Mouse (Mus musculus): ENCODE results near the gene Hsd17b11. TPM values are rescaled to one million over a fixed set of nuclear protein-coding genes. Genes with fewer than 3 reads are reported as not detected.
A peak's percentile ranks its signal among the peaks of the same experiment; 100 is the strongest.

Hsd17b11 gene
- polyA plus RNA-seq, 1 experiment from 2014 or later: 2.5 TPM

DNA sequence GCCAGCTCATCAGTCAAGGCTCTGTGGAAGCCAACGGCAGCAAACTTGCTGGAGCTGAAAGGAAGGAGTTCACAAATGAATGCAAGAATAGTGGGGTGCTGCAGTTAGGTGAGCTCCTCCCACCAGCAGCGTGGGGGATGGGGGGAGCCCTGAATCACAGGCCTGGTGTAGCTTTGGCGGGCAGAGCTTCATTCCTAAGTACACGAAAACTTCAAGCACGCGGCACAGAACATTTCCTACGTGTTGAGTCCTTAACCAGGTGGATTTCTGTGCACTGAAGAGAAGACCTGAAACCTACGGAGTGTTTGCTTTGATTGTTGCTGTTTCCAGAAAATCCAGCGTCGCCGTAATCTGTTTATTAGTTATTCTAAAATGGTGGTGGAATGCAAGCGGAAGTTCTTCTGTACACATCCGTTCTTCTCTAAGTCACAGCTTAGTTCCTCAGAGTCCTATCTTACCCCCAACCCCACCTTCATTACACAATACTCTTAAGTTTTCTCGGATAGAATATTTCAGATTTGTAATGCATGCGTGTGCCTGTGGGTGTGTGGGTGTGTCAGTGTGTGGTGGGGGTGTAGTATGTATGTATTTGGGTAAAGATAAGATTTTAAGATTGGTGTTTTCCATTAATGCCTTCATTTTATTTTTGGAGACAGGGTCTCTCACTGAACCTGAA lies 18.3 kb downstream of the Hsd17b11 start:
- no peak for DNase-seq (ENCODE audit: low spot score)
- WGBS: 62% methylated on average over 15 of the region's 15 CpGs
- H3K4me2 ChIP-seq: peak overlapping the region; percentile 37
- no peaks in the 10 kb centered on the region for H3K36me3 ChIP-seq (ENCODE audit: control insufficient read depth, insufficient read depth, low read length)
- H3K27ac ChIP-seq (ENCODE audit: low read depth, low read length): no peak overlapping the region
- no peak for ATAC-seq (replicated peaks; ENCODE audit: low FRiP score)
- H3K4me3 ChIP-seq (ENCODE audit: low read depth, low read length): no peak overlapping the region
- no peaks in the 10 kb centered on the region for H3K9me3 ChIP-seq (ENCODE audit: control insufficient read depth, low read length)
- no peaks in the 10 kb centered on the region for H3K4me1 ChIP-seq (replicated peaks; ENCODE audit: control insufficient read depth, insufficient read depth, low read length)
- no peaks in the 10 kb centered on the region for H3K27me3 ChIP-seq (replicated peaks; ENCODE audit: control insufficient read depth, insufficient read depth, low read length)
- H3K9ac ChIP-seq (ENCODE audit: low read depth, low read length): no peak overlapping the region

DNA sequence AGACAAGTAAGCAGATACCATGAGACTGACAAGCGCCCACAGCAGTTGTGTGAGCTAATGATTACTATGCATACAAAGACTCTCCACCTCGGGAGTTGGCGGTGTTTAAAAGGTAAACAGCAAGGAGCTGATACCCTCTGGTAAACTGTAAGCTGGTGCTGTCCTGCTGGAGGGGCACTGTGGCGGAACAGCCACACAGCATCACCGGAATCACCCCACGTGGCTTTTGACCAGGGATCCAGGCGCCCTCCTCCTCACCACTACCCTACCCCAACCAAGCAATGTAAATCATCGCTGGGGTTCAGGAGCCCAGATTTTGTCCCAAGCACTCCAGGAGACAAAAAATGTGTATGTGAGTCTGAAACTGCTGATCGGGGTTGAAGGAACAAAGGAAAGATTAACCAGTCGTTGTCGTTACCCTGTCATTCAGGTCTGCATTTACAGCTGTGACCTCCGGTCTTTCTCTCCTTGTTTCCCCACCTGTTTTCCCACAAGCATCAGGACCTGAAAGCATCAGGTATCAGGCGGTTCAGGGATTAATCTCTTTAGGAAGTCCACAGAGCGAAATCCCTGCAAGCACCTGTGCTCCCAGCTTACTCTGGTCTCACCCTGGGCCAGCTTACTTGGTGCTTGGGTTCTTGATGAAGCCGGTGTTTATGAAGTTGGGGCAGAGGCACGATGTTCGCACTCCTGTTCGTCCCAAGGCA lies 19.0 kb downstream of the Hsd17b11 start:
- H3K27ac ChIP-seq (ENCODE audit: low read depth, low read length): no peak overlapping the region

GRCm38 (mm10) chr5:103999738-104000137 lies 22.0 kb downstream of the Hsd17b11 start:
- peak; percentile 62 for DNase-seq (ENCODE audit: low spot score)
- ATAC-seq (replicated peaks; ENCODE audit: low FRiP score): peak; percentile 62; the same call in 1 of the 2 replicates
- Histone ChIP-seq H3K9ac (ENCODE audit: low read depth, low read length) (no peak overlapping the region), H3K27me3 (replicated peaks; ENCODE audit: control insufficient read depth, insufficient read depth, low read length) (no peaks in the 10 kb centered on the region), H3K36me3 (ENCODE audit: control insufficient read depth, insufficient read depth, low read length) (no peaks in the 10 kb centered on the region), H3K4me2 (no peak overlapping the region), H3K27ac (ENCODE audit: low read depth, low read length) (no peak overlapping the region), H3K4me1 (replicated peaks; ENCODE audit: control insufficient read depth, insufficient read depth, low read length) (0 out of 2 replicates have a peak, but pooled peaks cover 3% of the 10 kb centered on the region), H3K9me3 (ENCODE audit: control insufficient read depth, low read length) (no peaks in the 10 kb centered on the region), H3K4me3 (ENCODE audit: low read depth, low read length) (no peak overlapping the region)
- 3% methylated on average over 5 of the region's 5 CpGs for WGBS

More for the DNA sequence above, 19.0 kb downstream of the Hsd17b11 start:
- no peaks in the 10 kb centered on the region for H3K36me3 ChIP-seq (ENCODE audit: control insufficient read depth, insufficient read depth, low read length)
- ATAC-seq (replicated peaks; ENCODE audit: low FRiP score): 0 out of 2 replicates have a peak, but pooled peaks have one; percentile 34
- no peak overlapping the region for H3K4me3 ChIP-seq (ENCODE audit: low read depth, low read length)
- DNase-seq (ENCODE audit: low spot score): no peak
- no peaks in the 10 kb centered on the region for H3K9me3 ChIP-seq (ENCODE audit: control insufficient read depth, low read length)
- no peaks in the 10 kb centered on the region for H3K27me3 ChIP-seq (replicated peaks; ENCODE audit: control insufficient read depth, insufficient read depth, low read length)
- 47% methylated on average over 18 of the region's 18 CpGs for WGBS
- peak overlapping the region; percentile 37 for H3K4me2 ChIP-seq
- H3K4me1 ChIP-seq (replicated peaks; ENCODE audit: control insufficient read depth, insufficient read depth, low read length): no peaks in the 10 kb centered on the region
- H3K9ac ChIP-seq (ENCODE audit: low read depth, low read length): no peak overlapping the region

GRCm38 (mm10) chr5:103998739-103999138 lies 23.0 kb downstream of the Hsd17b11 start:
- Histone ChIP-seq H3K4me3 (ENCODE audit: low read depth, low read length) (no peak overlapping the region), H3K9me3 (ENCODE audit: control insufficient read depth, low read length) (no peaks in the 10 kb centered on the region), H3K9ac (ENCODE audit: low read depth, low read length) (no peak overlapping the region), H3K4me1 (replicated peaks; ENCODE audit: control insufficient read depth, insufficient read depth, low read length) (peaks cover 3% of the 10 kb centered on the region; the same call in 1 of the 2 replicates), H3K27ac (ENCODE audit: low read depth, low read length) (no peak overlapping the region), H3K27me3 (replicated peaks; ENCODE audit: control insufficient read depth, insufficient read depth, low read length) (no peaks in the 10 kb centered on the region), H3K36me3 (ENCODE audit: control insufficient read depth, insufficient read depth, low read length) (no peaks in the 10 kb centered on the region), H3K4me2 (no peak overlapping the region)
- WGBS: 67% methylated on average over 5 of the region's 5 CpGs
- DNase-seq (ENCODE audit: low spot score) (no peak), ATAC-seq (replicated peaks; ENCODE audit: low FRiP score) (no peak)

DNA sequence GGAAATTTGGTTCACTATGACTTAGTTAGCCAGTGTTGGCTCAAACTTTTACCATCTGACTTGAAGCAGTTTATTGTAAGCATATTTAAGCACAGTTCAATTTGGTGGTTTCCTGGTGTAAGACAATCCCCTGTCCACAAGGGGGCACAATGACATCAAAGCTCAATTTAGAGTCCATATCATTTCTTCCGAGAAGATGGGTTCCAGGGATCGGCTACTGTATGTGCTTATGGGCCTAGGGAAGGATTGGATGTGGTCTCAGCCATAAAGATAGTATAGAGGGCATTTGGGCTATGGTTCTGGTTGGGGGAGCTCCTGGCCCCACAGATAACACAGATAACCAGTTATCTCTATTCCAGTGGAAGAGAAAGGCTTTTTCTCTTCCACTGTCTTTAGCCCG lies 26.5 kb downstream of the Hsd17b11 start:
- ATAC-seq (replicated peaks; ENCODE audit: low FRiP score) (peak; percentile 66), DNase-seq (ENCODE audit: low spot score) (no peak)
- Histone ChIP-seq H3K4me1 (replicated peaks; ENCODE audit: control insufficient read depth, insufficient read depth, low read length) (peaks cover 3% of the 10 kb centered on the region; the same call in 1 of the 2 replicates), H3K9ac (ENCODE audit: low read depth, low read length) (no peak overlapping the region), H3K27me3 (replicated peaks; ENCODE audit: control insufficient read depth, insufficient read depth, low read length) (no peaks in the 10 kb centered on the region), H3K4me3 (ENCODE audit: low read depth, low read length) (no peak overlapping the region), H3K27ac (ENCODE audit: low read depth, low read length) (no peak overlapping the region), H3K9me3 (ENCODE audit: control insufficient read depth, low read length) (no peaks in the 10 kb centered on the region), H3K36me3 (ENCODE audit: control insufficient read depth, insufficient read depth, low read length) (no peaks in the 10 kb centered on the region), H3K4me2 (no peak overlapping the region)
- 48% methylated on average over 3 of the region's 3 CpGs for WGBS

DNA sequence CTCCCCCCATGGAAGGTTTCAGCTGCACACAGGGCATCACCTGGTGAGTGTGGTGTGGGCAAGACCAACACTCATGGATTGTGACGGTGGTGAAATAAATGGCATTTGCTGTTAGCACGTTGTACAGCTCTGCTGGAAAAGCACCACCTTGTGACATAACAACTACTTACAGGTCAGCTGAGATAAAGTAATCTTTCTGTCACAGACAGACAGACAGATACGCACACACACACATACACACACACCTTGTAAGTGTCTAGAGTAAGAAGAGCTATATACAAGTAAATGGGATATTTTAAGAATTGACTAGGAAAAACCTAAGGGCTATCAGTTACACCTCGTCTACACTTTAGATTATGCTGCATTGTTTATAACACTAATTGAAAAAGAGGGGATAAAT lies 27.1 kb downstream of the Hsd17b11 start:
- WGBS: 56% methylated on average over 4 of the region's 4 CpGs
- no peak overlapping the region for H3K9ac ChIP-seq (ENCODE audit: low read depth, low read length)
- H3K36me3 ChIP-seq (ENCODE audit: control insufficient read depth, insufficient read depth, low read length): no peaks in the 10 kb centered on the region
- H3K4me3 ChIP-seq (ENCODE audit: low read depth, low read length): no peak overlapping the region
- no peaks in the 10 kb centered on the region for H3K27me3 ChIP-seq (replicated peaks; ENCODE audit: control insufficient read depth, insufficient read depth, low read length)
- H3K4me2 ChIP-seq: no peak overlapping the region
- no peak overlapping the region for H3K27ac ChIP-seq (ENCODE audit: low read depth, low read length)
- DNase-seq (ENCODE audit: low spot score) (no peak), ATAC-seq (replicated peaks; ENCODE audit: low FRiP score) (peak; percentile 88)
- no peaks in the 10 kb centered on the region for H3K9me3 ChIP-seq (ENCODE audit: control insufficient read depth, low read length)
- H3K4me1 ChIP-seq (replicated peaks; ENCODE audit: control insufficient read depth, insufficient read depth, low read length): peaks cover 3% of the 10 kb centered on the region; the same call in 1 of the 2 replicates

DNA sequence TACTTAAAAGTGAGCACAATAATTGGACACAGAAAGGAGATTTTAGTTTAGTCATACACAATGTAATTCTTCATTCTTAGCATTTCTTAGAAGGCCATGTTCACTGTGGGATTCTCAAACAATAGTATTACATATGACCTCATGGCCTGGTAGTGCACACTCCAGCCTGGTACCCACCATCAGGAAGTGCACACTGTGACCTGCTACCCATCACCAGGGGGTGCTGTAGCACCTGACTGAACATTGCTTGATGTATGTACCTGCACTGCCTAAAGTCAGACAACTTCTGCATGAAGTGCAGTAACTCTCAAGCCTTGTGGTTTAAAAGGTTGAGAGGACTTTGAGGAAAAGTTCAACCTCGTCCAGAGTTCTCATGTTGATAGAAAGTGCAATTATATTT lies 28.1 kb downstream of the Hsd17b11 start:
- ATAC-seq (replicated peaks; ENCODE audit: low FRiP score): peak; percentile 68
- peaks cover 3% of the 10 kb centered on the region; the same call in 1 of the 2 replicates for H3K4me1 ChIP-seq (replicated peaks; ENCODE audit: control insufficient read depth, insufficient read depth, low read length)
- no peaks in the 10 kb centered on the region for H3K36me3 ChIP-seq (ENCODE audit: control insufficient read depth, insufficient read depth, low read length)
- H3K9ac ChIP-seq (ENCODE audit: low read depth, low read length): no peak overlapping the region
- no peaks in the 10 kb centered on the region for H3K27me3 ChIP-seq (replicated peaks; ENCODE audit: control insufficient read depth, insufficient read depth, low read length)
- no peak for DNase-seq (ENCODE audit: low spot score)
- no peak overlapping the region for H3K4me3 ChIP-seq (ENCODE audit: low read depth, low read length)
- 79% methylated on average over 1 of the region's 1 CpGs for WGBS
- no peak overlapping the region for H3K4me2 ChIP-seq
- no peaks in the 10 kb centered on the region for H3K9me3 ChIP-seq (ENCODE audit: control insufficient read depth, low read length)
- H3K27ac ChIP-seq (ENCODE audit: low read depth, low read length): no peak overlapping the region

- ATAC-seq (replicated peaks; ENCODE audit: low FRiP score): no peak
- H3K36me3 ChIP-seq (ENCODE audit: control insufficient read depth, insufficient read depth, low read length): no peaks in the 10 kb centered on the region
- H3K4me1 ChIP-seq (replicated peaks; ENCODE audit: control insufficient read depth, insufficient read depth, low read length): peaks cover 3% of the 10 kb centered on the region; the same call in 1 of the 2 replicates
- H3K4me2 ChIP-seq: no peak overlapping the region
- H3K9ac ChIP-seq (ENCODE audit: low read depth, low read length): no peak overlapping the region
- no peak overlapping the region for H3K27ac ChIP-seq (ENCODE audit: low read depth, low read length)
- WGBS: 87% methylated on average over 9 of the region's 9 CpGs
- H3K27me3 ChIP-seq (replicated peaks; ENCODE audit: control insufficient read depth, insufficient read depth, low read length): no peaks in the 10 kb centered on the region
- no peaks in the 10 kb centered on the region for H3K9me3 ChIP-seq (ENCODE audit: control insufficient read depth, low read length)
- DNase-seq (ENCODE audit: low spot score): no peak
- no peak overlapping the region for H3K4me3 ChIP-seq (ENCODE audit: low read depth, low read length)
Observed at GRCm38 (mm10) chr5:103992831-103993230, 28.9 kb downstream of the Hsd17b11 start.
